8 mouse cellular contexts compared by ENCODE assay signal in genomic region chr1:191396897-191397849, GRCm38 (mm10). TPM values are rescaled to one million over a fixed set of nuclear protein-coding genes. Genes with fewer than 3 reads are reported as not detected.
DNase-seq lines count a peak whose midpoint lies in the region; ATAC-seq and TF ChIP-seq lines count a peak whose summit lies in the region.

No protein-coding gene starts in this region.

- TF ChIP-seq POLR2A in olfactory bulb, adult 2 months (IDR thresholded peaks at IDR 0.05; ENCODE audit: insufficient read depth, low read depth, low read length), result peak; percentile 91
- TF ChIP-seq POLR2A in thymus, adult 2 months (IDR thresholded peaks at IDR 0.05; ENCODE audit: control insufficient read depth, extremely low read depth, insufficient read depth, low read length, poor library complexity), result peak; percentile 92

- no peaks in the 10 kb centered on the region for H3K36me3 ChIP-seq in G1E (replicated peaks)
- H3K36me3 ChIP-seq in forebrain, embryonic 16.5 days (ENCODE audit: control insufficient read depth, insufficient read depth), result no peaks in the 10 kb centered on the region
- no peaks in the 10 kb centered on the region for H3K36me3 ChIP-seq in lung, embryonic 14.5 days (ENCODE audit: insufficient read depth)
- H3K36me3 ChIP-seq in thymus, adult 2 months (ENCODE audit: control insufficient read depth, insufficient read depth, low read length), result no peaks in the 10 kb centered on the region

- peak; percentile 89 for ATAC-seq in G1E (ENCODE audit: extremely low read depth, insufficient number of reproducible peaks, low FRiP score, poor library complexity, severe bottlenecking)
- peak; percentile 98 for ATAC-seq in forebrain, embryonic 16.5 days
- peak; percentile 97 for ATAC-seq in lung, embryonic 14.5 days (ENCODE audit: insufficient read depth)

- TF ChIP-seq CTCF in G1E (IDR thresholded peaks at IDR 0.05; ENCODE audit: low read depth, low read length), result no peak
- TF ChIP-seq CTCF in layer of hippocampus, adult 2 months (conservative IDR thresholded peaks at IDR 0.05), result no peak
- no peak for TF ChIP-seq CTCF in lung, embryonic 14.5 days (IDR thresholded peaks at IDR 0.05; ENCODE audit: low read depth)
- TF ChIP-seq CTCF in olfactory bulb, adult 2 months (IDR thresholded peaks at IDR 0.05; ENCODE audit: insufficient read depth, low read depth, low read length), result no peak
- peak; percentile 40; the same call in 1 of the 2 replicates for TF ChIP-seq CTCF in thymus, adult 2 months (IDR thresholded peaks at IDR 0.05; ENCODE audit: borderline replicate concordance, control insufficient read depth, extremely low read depth, insufficient read depth, low read length, poor library complexity)

- H3K27me3 ChIP-seq in G1E (ENCODE audit: insufficient read depth, low read length), result no peaks in the 10 kb centered on the region
- no peaks in the 10 kb centered on the region for H3K27me3 ChIP-seq in forebrain, embryonic 16.5 days (replicated peaks; ENCODE audit: control insufficient read depth, insufficient read depth, low read length)
- no peaks in the 10 kb centered on the region for H3K27me3 ChIP-seq in lung, embryonic 14.5 days (ENCODE audit: insufficient read depth, low read length)
- no peaks in the 10 kb centered on the region for H3K27me3 ChIP-seq in thymus, adult 2 months (ENCODE audit: control insufficient read depth, insufficient read depth, low read length)

- DNase-seq in G1E (ENCODE audit: low spot score), result peak; percentile 98
- peak; percentile 99 to 100 for DNase-seq in cerebellum, adult 18-20 months
- peak; percentile 99 for DNase-seq in heart, postnatal 36 days
- peak; percentile 99 for DNase-seq in layer of hippocampus, adult 2 months (ENCODE audit: low spot score in 2 of 2)
- DNase-seq in lung, embryonic 14.5 days, result peak; percentile 99
- DNase-seq in thymus, adult 2 months, result peak; percentile 99

- H3K27ac ChIP-seq in forebrain, embryonic 16.5 days (ENCODE audit: low read length), result peak overlapping the region; percentile 98
- peak overlapping the region; percentile 100 for H3K27ac ChIP-seq in layer of hippocampus, adult 2 months
- H3K27ac ChIP-seq in lung, embryonic 14.5 days (ENCODE audit: low read depth), result peak overlapping the region; percentile 96
- peak overlapping the region; percentile 99 for H3K27ac ChIP-seq in olfactory bulb, adult 2 months (ENCODE audit: insufficient read depth, low read depth, low read length)
- H3K27ac ChIP-seq in thymus, adult 2 months (ENCODE audit: control insufficient read depth, insufficient read depth, low read length), result peak overlapping the region; percentile 96

- peak overlapping the region; percentile 75 for H3K9ac ChIP-seq in forebrain, embryonic 16.5 days (replicated peaks; ENCODE audit: low read depth, low read length)
- H3K9ac ChIP-seq in lung, embryonic 14.5 days, result peak overlapping the region; percentile 87

- intact Hi-C loops in heart, postnatal 36 days (cut with DNase I), result loop anchor here (1.0 to 2.0 kb wide), 2 partner anchors 94 to 165 kb away; no protein-coding TSS in a partner anchor

- peak overlapping the region; percentile 58 for H3K4me2 ChIP-seq in forebrain, embryonic 16.5 days (ENCODE audit: low read length)
- peak overlapping the region; percentile 70 for H3K4me2 ChIP-seq in lung, embryonic 14.5 days

- under 1% methylated on average over 77 of the region's 82 CpGs for WGBS in forebrain, embryonic 16.5 days
- WGBS in lung, embryonic 14.5 days, result under 1% methylated on average over 78 of the region's 82 CpGs
- 1% methylated on average over 81 of the region's 82 CpGs for WGBS in olfactory bulb, adult 2 months
- under 1% methylated on average over 81 of the region's 82 CpGs for WGBS in thymus, adult 2 months

- H3K9me3 ChIP-seq in G1E (replicated peaks), result peaks cover 6% of the 10 kb centered on the region
- no peaks in the 10 kb centered on the region for H3K9me3 ChIP-seq in forebrain, embryonic 16.5 days (ENCODE audit: control insufficient read depth, low read length)
- no peaks in the 10 kb centered on the region for H3K9me3 ChIP-seq in lung, embryonic 14.5 days (ENCODE audit: low read depth, low read length)

- H3K4me1 ChIP-seq in G1E (ENCODE audit: insufficient read depth, low read depth, low read length), result peaks cover 19% of the 10 kb centered on the region
- H3K4me1 ChIP-seq in forebrain, embryonic 16.5 days (replicated peaks; ENCODE audit: control insufficient read depth, insufficient read depth, low read length), result peaks cover 6% of the 10 kb centered on the region
- H3K4me1 ChIP-seq in lung, embryonic 14.5 days (ENCODE audit: insufficient read depth), result peaks cover 6% of the 10 kb centered on the region
- no peaks in the 10 kb centered on the region for H3K4me1 ChIP-seq in olfactory bulb, adult 2 months (ENCODE audit: control insufficient read depth, insufficient read depth, low read length)
- peaks cover 6% of the 10 kb centered on the region for H3K4me1 ChIP-seq in thymus, adult 2 months (replicated peaks; ENCODE audit: control insufficient read depth, insufficient read depth, low read length)

- H3K4me3 ChIP-seq in G1E (ENCODE audit: low read depth, low read length), result peak overlapping the region; percentile 80
- H3K4me3 ChIP-seq in forebrain, embryonic 16.5 days (replicated peaks; ENCODE audit: low read length), result peak overlapping the region; percentile 74
- peak overlapping the region; percentile 83 for H3K4me3 ChIP-seq in layer of hippocampus, adult 2 months
- H3K4me3 ChIP-seq in lung, embryonic 14.5 days (ENCODE audit: low read depth, low read length), result peak overlapping the region; percentile 76
- peak overlapping the region; percentile 93 for H3K4me3 ChIP-seq in olfactory bulb, adult 2 months (ENCODE audit: insufficient read depth, low read depth, low read length)
- peak overlapping the region; percentile 100 for H3K4me3 ChIP-seq in thymus, adult 2 months (ENCODE audit: control insufficient read depth, insufficient read depth, low read length)

RNA-seq across cellular contexts. Expression of gene Ppp2r5a, which starts 5.9 kb away (rescaled TPM):
- total RNA-seq in G1E (2014; fragmentation: Nextera tagmentation), result 133 and 147 TPM in 2 replicates
- total RNA-seq in G1E (2017), result 133 and 142 TPM in 2 replicates
- polyA plus RNA-seq in G1E (2012), result 45.1 and 56.2 TPM in 2 replicates
- polyA plus RNA-seq in forebrain, embryonic 16.5 days (2015; fragmentation: Nextera tagmentation; extraction: Ambion mirVana), result 7.9 and 8.7 TPM in 2 replicates
- 100 to 1,000 TPM in 1 of 2 experiments, 10 to 100 TPM in 1; 97.7 to 101 TPM for total RNA-seq in heart, postnatal 36 days (2021)
- 10 to 100 TPM; 68.6 to 73.2 TPM for total RNA-seq in layer of hippocampus, adult 2 months (2021)
- 40.8 and 42.7 TPM in 2 replicates for polyA plus RNA-seq in lung, embryonic 14.5 days (2014; fragmentation: Nextera tagmentation; extraction: Ambion mirVana)
- 149 and 263 TPM in 2 replicates for polyA plus RNA-seq in olfactory bulb, adult 2 months (2012; ENCODE audit: insufficient read depth, insufficient read length, low replicate concordance, missing spikeins)
- 145 and 167 TPM in 2 replicates for polyA plus RNA-seq in thymus, adult 2 months (2012; rRNA removed)

Comparison
In these comparisons a context has a peak if more than half of its experiments do, and no peak if none do; other contexts are left out.
1. Peak in every context shown above with its lines: DNase-seq, ATAC-seq, H3K4me3 ChIP-seq and H3K27ac ChIP-seq.